Mouse (Mus musculus): ENCODE results near the gene Akr1b8. TPM values are rescaled to one million over a fixed set of nuclear protein-coding genes. Genes with fewer than 3 reads are reported as not detected.
"Not testable (repeated sequence)": the region's sequence is repeated elsewhere in the genome, so short reads cannot be mapped to it uniquely, and the experiment has no call there.

Akr1b8 gene
- 186 and 230 TPM in 2 replicates for total RNA-seq (2021)
- long read RNA-seq, transcript Akr1b8-201 (10 exons, 1,358 nt) = major isoform, 137 of 171 reads
- long read RNA-seq, partial matches to known transcripts = 29 of 171 reads
- long read RNA-seq, other reads (novel, unspliced or antisense) = 5 of 171 reads

- DNase-seq = peak; percentile 28
These were observed at the start of gene Akr1b8 for GRCm38 (mm10) chr6:34353658-34354353. TSS of gene Akr1b8 (plus strand) at chr6:34354119.

- peak; percentile 50 for DNase-seq
These were observed 49.2 kb upstream of the Akr1b8 start for GRCm38 (mm10) chr6:34304675-34305241.

GRCm38 (mm10) chr6:34306797-34307196 lies 47.1 kb upstream of the Akr1b8 start:
- no peak for DNase-seq

- DNase-seq = no peak
These were observed 44.4 kb upstream of the Akr1b8 start for GRCm38 (mm10) chr6:34309526-34309925.

- DNase-seq = peak; percentile 23
These were observed 43.8 kb upstream of the Akr1b8 start for GRCm38 (mm10) chr6:34310023-34310595.

GRCm38 (mm10) chr6:34313386-34313785 lies 40.5 kb upstream of the Akr1b8 start:
- no peak for DNase-seq

- no peak for DNase-seq
These were observed 40.0 kb upstream of the Akr1b8 start for GRCm38 (mm10) chr6:34313921-34314320.

- DNase-seq = peak; percentile 87
These were observed 36.8 kb upstream of the Akr1b8 start, which contains the start of gene Akr1b3 for GRCm38 (mm10) chr6:34316854-34317771. TSS of gene Akr1b3 (minus strand) at chr6:34317478.

GRCm38 (mm10) chr6:34318172-34318571 lies 35.7 kb upstream of the Akr1b8 start:
- DNase-seq = peak; percentile 59

- DNase-seq = no peak
These were observed 35.3 kb upstream of the Akr1b8 start for GRCm38 (mm10) chr6:34318636-34319035.

- no peak for DNase-seq
These were observed 31.8 kb upstream of the Akr1b8 start for GRCm38 (mm10) chr6:34322121-34322520.

GRCm38 (mm10) chr6:34331379-34331778 lies 22.5 kb upstream of the Akr1b8 start:
- DNase-seq = peak; percentile 51

GRCm38 (mm10) chr6:34331804-34332203 lies 22.1 kb upstream of the Akr1b8 start:
- DNase-seq = not testable (repeated sequence)

- no peak for DNase-seq
These were observed 19.2 kb upstream of the Akr1b8 start for GRCm38 (mm10) chr6:34334673-34335072.

- no peak for DNase-seq
These were observed 16.1 kb upstream of the Akr1b8 start for GRCm38 (mm10) chr6:34337799-34338198.

- no peak for DNase-seq
These were observed 11.9 kb upstream of the Akr1b8 start for GRCm38 (mm10) chr6:34341991-34342390.

GRCm38 (mm10) chr6:34342476-34342875 lies 11.4 kb upstream of the Akr1b8 start:
- no peak for DNase-seq

- no peak for DNase-seq
These were observed 10.5 kb upstream of the Akr1b8 start for GRCm38 (mm10) chr6:34343426-34343825.

- DNase-seq = no peak
These were observed 9.6 kb upstream of the Akr1b8 start for GRCm38 (mm10) chr6:34344135-34344850.

GRCm38 (mm10) chr6:34344935-34345334 lies 9.0 kb upstream of the Akr1b8 start:
- no peak for DNase-seq

GRCm38 (mm10) chr6:34346096-34346898 lies 7.6 kb upstream of the Akr1b8 start:
- DNase-seq = peak; percentile 66
